Mouse (Mus musculus) forebrain, embryonic 14.5 days (tissue): ENCODE data around the gene Tomm7. TPM values are rescaled to one million over a fixed set of nuclear protein-coding genes. Genes with fewer than 3 reads are reported as not detected.

Experiments used
- ATAC-seq: fragments of 200-750 bp; cut with Nextera tagmentation; 2 replicates; pipeline ENCODE4 v1.8.0; 2017; ENCODE audit warnings: mild to moderate bottlenecking, moderate library complexity
- DNase-seq: peaks from one replicate; pipeline ENCODE4 v3.0.0-alpha.2; 2015; ENCODE audit warnings: low spot score
- H3K27ac ChIP-seq: fragments of 300-500 bp; sonication (generic); 2 replicates; pipeline ENCODE4 v1.5.1; 2014; ENCODE audit warnings: low read depth, mild to moderate bottlenecking, control low read depth, low read length, moderate library complexity
- H3K27me3 ChIP-seq: fragments of 300-500 bp; sonication (generic); replicated peaks from 2 replicates; pipeline ENCODE4 v1.6.1; 2014; ENCODE audit warnings: low read length, control low read depth, mixed read lengths; ENCODE audit not compliant: control insufficient read depth, insufficient read depth
- H3K36me3 ChIP-seq: fragments of 300-500 bp; sonication (generic); 2 replicates; pipeline ENCODE4 v1.6.1; 2014; ENCODE audit warnings: low read length, control low read depth; ENCODE audit not compliant: control insufficient read depth, insufficient read depth
- H3K4me1 ChIP-seq: fragments of 300-500 bp; sonication (generic); 2 replicates; pipeline ENCODE4 v1.6.1; 2014; ENCODE audit warnings: antibody characterized with exemption, low read length, control low read depth; ENCODE audit not compliant: control insufficient read depth, insufficient read depth
- H3K4me2 ChIP-seq: fragments of 300-500 bp; sonication (generic); 2 replicates; pipeline ENCODE4 v1.6.1; 2014; ENCODE audit warnings: mild to moderate bottlenecking, control low read depth, low read length
- H3K4me3 ChIP-seq: fragments of 300-500 bp; sonication (generic); 2 replicates; pipeline ENCODE4 v1.5.1; 2014; ENCODE audit warnings: low read depth, low read length, control low read depth
- H3K9ac ChIP-seq: fragments of 300-500 bp; sonication (generic); 2 replicates; pipeline ENCODE4 v1.6.1; 2014; ENCODE audit warnings: mild to moderate bottlenecking, low read length, control low read depth, moderate library complexity
- H3K9me3 ChIP-seq: fragments of 300-500 bp; sonication (generic); replicated peaks from 2 replicates; pipeline ENCODE4 v1.6.1; 2016; ENCODE audit warnings: low read length, control low read depth, mixed read lengths; ENCODE audit not compliant: control insufficient read depth
- WGBS: fragments of 180-500 bp; shearing (Covaris S2); extraction: QIAGEN DNeasy Blood & Tissue Kit; methylation state at CpG from one replicate; pipeline ENCODE4 v1.1.7; 2014; 5-methylcytosine and 5-hydroxymethylcytosine counted together
- polyA plus RNA-seq: library from polyadenylated mRNA; unstranded; fragments of >200 nt; fragmentation: Nextera tagmentation; extraction: Ambion mirVana; gene quantifications from 2 replicates; pipeline ENCODE4 v1.2.1, GENCODE M21; 2014

Tomm7 gene
- polyA plus RNA-seq, 1 experiment from 2014 or later = 120 TPM

GRCm38 (mm10) chr5:23789078-23789612, 54.8 kb downstream of the Tomm7 start:
- no peaks in the 10 kb centered on the region for H3K27me3 ChIP-seq
- no peak overlapping the region for H3K4me2 ChIP-seq
- H3K9ac ChIP-seq = no peak overlapping the region
- peaks cover 12% of the 10 kb centered on the region for H3K36me3 ChIP-seq
- H3K9me3 ChIP-seq = no peaks in the 10 kb centered on the region
- 88% methylated on average over 4 of the region's 4 CpGs for WGBS
- DNase-seq (no peak), ATAC-seq (no peak)
- H3K4me1 ChIP-seq = peaks cover 5% of the 10 kb centered on the region; the same call in 1 of the 2 replicates
- H3K27ac ChIP-seq = no peak overlapping the region
- no peak overlapping the region for H3K4me3 ChIP-seq

Other genes starting within 250 kb of the Tomm7 start
- gene Srpk2, start 159.5 kb downstream of the Tomm7 start, polyA plus RNA-seq = 98.4 and 102 TPM in 2 replicates
- 11.6 and 15.3 TPM in 2 replicates for gene Pus7, start 60.5 kb downstream of the Tomm7 start, polyA plus RNA-seq
- 18.0 and 21.0 TPM in 2 replicates for gene Rint1, start 56.5 kb downstream of the Tomm7 start, polyA plus RNA-seq
- gene Fam126a, start 186.5 kb upstream of the Tomm7 start, polyA plus RNA-seq = 38.2 and 46.2 TPM in 2 replicates